Mouse (Mus musculus): Measurements from ENCODE around the gene Ccnd2.
A peak's percentile ranks its signal among the peaks of the same experiment; 100 is the strongest.

The Ccnd2 gene

DNA sequence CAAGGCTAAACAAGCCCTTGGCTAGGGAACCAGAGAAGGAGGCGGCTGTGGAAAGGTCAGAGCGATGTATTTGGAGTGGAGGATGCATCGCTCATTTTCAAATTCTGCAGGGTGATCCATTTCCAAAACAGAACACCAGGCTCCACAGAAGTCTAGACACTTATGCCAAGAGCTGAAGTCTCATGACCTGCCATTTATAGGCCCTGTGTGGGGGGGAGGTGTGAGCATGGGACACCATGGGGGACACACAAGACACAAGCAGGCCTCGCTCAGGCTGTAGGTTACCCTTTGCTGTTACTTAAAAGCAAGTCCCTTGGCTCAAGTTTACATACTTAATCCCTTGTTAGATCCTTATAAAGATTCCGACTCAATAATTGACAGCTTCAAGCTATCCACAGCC lies 45.8 kb downstream of the Ccnd2 start:
- peak; percentile 97 for DNase-seq

- no peak for DNase-seq
Measured at GRCm38 (mm10) chr6:127105107-127105506, 46.9 kb downstream of the Ccnd2 start.

DNA sequence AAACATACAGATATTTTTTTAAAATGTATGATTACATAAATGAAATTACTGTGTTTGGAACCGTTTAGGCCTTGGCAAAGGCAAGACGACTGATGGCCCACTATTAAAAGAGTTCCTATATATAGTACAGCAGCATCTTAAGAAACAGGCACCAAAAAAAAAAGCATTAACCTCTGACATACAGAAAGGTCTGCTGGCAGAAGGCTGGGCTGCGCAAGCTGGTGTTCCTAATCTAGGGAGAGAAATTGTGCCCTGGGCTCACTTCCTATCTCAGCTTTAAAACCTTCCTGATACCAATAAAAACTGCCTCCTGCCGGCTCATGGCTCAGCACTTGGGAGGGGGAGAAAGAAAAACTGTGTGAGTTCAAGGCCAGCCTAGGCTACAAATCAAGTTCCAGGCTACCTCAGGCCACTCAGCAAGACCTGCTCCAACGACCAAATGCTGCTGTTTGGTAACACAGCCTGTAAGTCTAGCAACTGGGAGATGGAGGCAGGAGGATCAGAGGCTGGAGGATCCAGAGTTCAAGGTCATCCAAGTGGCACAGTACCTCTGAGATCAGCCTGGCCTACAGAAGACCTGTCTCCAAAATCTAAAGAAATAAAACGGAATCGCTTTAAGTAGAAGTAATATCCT lies 47.5 kb downstream of the Ccnd2 start:
- no peak for DNase-seq

DNA sequence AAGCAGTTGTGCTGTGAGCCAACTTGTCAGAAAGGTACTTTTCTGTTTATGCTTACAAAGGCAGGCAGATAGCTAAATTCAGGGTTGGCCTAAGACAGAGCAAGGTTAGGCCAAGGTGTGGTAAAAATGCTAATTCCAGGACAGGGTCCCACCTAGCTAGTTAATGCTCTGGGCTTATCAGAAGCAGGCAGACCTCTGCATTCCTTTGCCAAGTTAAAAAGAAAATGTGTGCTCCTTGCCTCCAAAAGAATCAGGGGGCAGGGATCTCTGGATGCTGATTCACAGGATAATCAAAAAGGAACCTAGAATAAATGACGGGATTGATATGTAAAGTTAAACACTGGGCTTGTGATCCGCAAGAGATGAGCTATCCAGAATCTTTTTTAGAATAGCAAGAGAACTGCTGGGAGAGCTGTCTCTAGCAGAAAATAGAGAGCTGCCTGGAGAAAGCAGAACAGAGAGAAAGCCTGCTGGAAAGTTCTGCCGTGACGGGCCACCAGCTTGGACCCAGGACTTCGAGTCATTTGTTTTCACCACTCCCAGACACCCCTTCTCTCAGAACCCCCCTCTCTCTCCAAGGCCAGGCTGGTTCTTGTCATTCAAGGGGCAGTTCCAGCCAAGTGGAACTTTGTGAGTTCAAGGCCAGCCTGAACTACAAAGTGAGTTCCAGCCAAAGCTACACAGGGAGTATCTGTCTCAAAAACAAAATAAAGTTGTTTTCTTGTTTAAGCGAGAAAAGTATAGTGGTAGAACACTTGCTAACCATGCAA lies 48.3 kb downstream of the Ccnd2 start:
- DNase-seq, result no peak

DNA sequence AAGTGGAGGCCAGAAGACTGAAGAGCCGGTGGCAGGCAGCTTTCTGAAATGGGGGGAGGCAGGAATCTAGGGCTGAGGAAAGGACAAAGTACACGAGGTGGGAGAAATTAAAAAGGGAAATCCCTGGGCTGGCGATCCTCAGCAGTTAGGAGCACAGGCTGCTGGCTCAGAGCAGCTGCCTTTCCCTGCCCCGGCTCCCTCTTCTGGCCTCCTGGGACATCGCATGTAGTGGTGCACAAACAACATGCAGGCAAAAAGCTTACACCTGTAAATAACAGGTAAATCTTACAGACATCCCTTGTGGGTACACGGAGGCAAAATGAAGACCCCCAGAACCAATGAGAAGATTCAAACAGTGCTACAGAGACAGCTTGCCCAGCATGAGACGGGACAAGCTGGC lies 57.4 kb downstream of the Ccnd2 start:
- DNase-seq, result no peak

GRCm38 (mm10) chr6:127086739-127087138 lies 65.3 kb downstream of the Ccnd2 start:
- DNase-seq, result no peak

- no peak for DNase-seq
Measured at GRCm38 (mm10) chr6:127081820-127082219, 70.2 kb downstream of the Ccnd2 start.

DNA sequence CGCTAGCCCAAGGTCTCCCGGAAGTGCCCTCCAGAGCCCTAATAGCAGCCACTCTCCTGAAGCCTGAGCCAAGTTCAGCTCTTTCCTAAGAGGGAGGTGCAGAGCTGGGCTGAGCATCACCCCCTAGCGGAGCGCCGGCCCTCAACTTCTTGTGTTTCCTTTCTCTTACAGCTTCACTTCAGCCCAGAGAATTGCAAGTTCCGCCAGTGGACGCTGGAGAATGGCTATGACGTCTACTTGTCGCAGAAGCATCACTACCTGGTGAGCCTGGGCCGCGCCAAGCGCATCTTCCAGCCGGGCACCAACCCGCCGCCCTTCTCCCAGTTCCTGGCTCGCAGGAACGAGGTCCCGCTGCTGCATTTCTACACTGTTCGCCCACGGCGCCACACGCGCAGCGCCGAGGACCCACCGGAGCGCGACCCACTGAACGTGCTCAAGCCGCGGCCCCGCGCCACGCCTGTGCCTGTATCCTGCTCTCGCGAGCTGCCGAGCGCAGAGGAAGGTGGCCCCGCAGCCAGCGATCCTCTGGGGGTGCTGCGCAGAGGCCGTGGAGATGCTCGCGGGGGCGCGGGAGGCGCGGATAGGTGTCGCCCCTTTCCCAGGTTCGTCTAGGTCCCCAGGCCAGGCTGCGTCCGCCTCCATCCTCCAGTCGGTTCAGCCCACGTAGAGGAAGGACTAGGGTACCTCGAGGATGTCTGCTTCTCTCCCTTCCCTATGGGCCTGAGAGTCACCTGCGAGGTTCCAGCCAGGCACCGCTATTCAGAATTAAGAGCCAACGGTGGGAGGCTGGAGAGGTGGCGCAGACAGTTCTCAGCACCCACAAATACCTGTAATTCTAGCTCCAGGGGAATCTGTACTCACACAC lies 71.9 kb downstream of the Ccnd2 start:
- DNase-seq, result no peak

Measured in heart, adult 11 months (tissue).